Mouse (Mus musculus) forebrain, postnatal 0 days (tissue): Measurements from ENCODE around the gene Hus1b. TPM values are rescaled to one million over a fixed set of nuclear protein-coding genes. Genes with fewer than 3 reads are reported as not detected.

Experiments
- ATAC-seq: fragments of 200-750 bp; cut with Nextera tagmentation; 2 replicates; pipeline ENCODE4 v1.8.0; 2017; ENCODE audit warnings: mild to moderate bottlenecking, moderate library complexity
- DNase-seq: peaks from one replicate; pipeline ENCODE4 v3.0.0-alpha.2; 2015
- H3K27ac ChIP-seq: fragments of 300-500 bp; sonication (generic); 2 replicates; pipeline ENCODE4 v1.5.1; 2014; ENCODE audit warnings: low read depth, mild to moderate bottlenecking, antibody characterized with exemption, low read length, moderate library complexity, mixed read lengths
- H3K27me3 ChIP-seq: fragments of 300-500 bp; sonication (generic); 2 replicates; pipeline ENCODE4 v1.6.1; 2014; ENCODE audit warnings: mild to moderate bottlenecking, low read length, mixed read lengths; ENCODE audit not compliant: insufficient read depth
- H3K36me3 ChIP-seq: fragments of 300-500 bp; sonication (generic); 2 replicates; pipeline ENCODE4 v1.6.1; 2014; ENCODE audit warnings: mild to moderate bottlenecking, moderate library complexity; ENCODE audit not compliant: insufficient read depth
- H3K4me1 ChIP-seq: fragments of 300-500 bp; sonication (generic); 2 replicates; pipeline ENCODE4 v1.6.1; 2014; ENCODE audit warnings: antibody characterized with exemption; ENCODE audit not compliant: insufficient read depth
- H3K4me2 ChIP-seq: fragments of 300-500 bp; sonication (generic); 2 replicates; pipeline ENCODE4 v1.6.1; 2014; ENCODE audit warnings: low read depth, mild to moderate bottlenecking, moderate library complexity
- H3K4me3 ChIP-seq: fragments of 300-500 bp; sonication (generic); 2 replicates; pipeline ENCODE4 v1.5.1; 2014; ENCODE audit warnings: low read depth, low read length, mixed read lengths
- H3K9ac ChIP-seq: fragments of 300-500 bp; sonication (generic); 2 replicates; pipeline ENCODE4 v1.6.1; 2014; ENCODE audit warnings: mild to moderate bottlenecking
- H3K9me3 ChIP-seq: fragments of 300-500 bp; sonication (generic); 2 replicates; pipeline ENCODE4 v1.6.1; 2016; ENCODE audit warnings: low read length
- CTCF ChIP-seq: sonication (generic); IDR thresholded peaks from 2 replicates; pipeline ENCODE4 v1.5.1; 2016; ENCODE audit warnings: antibody characterized with exemption, control low read depth, low read depth
- WGBS: fragments of 180-500 bp; shearing (Covaris S2); extraction: QIAGEN DNeasy Blood & Tissue Kit; methylation state at CpG from one replicate; pipeline ENCODE4 v1.1.7; 2014; 5-methylcytosine and 5-hydroxymethylcytosine counted together
- polyA plus RNA-seq: library from polyadenylated mRNA; unstranded; fragments of >200 nt; fragmentation: Nextera tagmentation; extraction: Ambion mirVana; gene quantifications from 2 replicates; pipeline ENCODE4 v1.2.1, GENCODE M21; 2015
- total RNA-seq: library from RNA; depleted of rRNA; stranded (reverse); fragments of >200 nt; gene quantifications from 2 replicates; pipeline ENCODE4 v1.2.3, GENCODE M21; 2014; rRNA removed

Gene Hus1b
- total RNA-seq (0.77 and 1.3 TPM in 2 replicates), polyA plus RNA-seq (0.13 TPM in 1 of 2 replicates, not detected in the other)

- Histone ChIP-seq H3K4me2 (no peak within 1 kb of the TSS), H3K4me1 (no peaks in the 10 kb centered on the region), H3K9me3 (no peaks in the 10 kb centered on the region), H3K4me3 (no peak within 1 kb of the TSS), H3K27me3 (no peaks in the 10 kb centered on the region), H3K27ac (no peak within 1 kb of the TSS), H3K36me3 (no peaks in the 10 kb centered on the region), H3K9ac (no peak within 1 kb of the TSS)
- TF ChIP-seq CTCF, result no peak
- WGBS, result 98% methylated on average over 11 of the region's 11 CpGs
- no peak for ATAC-seq
- no peak for DNase-seq
Measured at GRCm38 (mm10) chr13:30947540-30947939, at the start of gene Hus1b. Gene Hus1b, minus strand, starts transcription at chr13:30947759.

GRCm38 (mm10) chr13:30994249-30994858 lies 46.8 kb upstream of the Hus1b start:
- WGBS, result 83% methylated on average over 6 of the region's 6 CpGs
- no peak for ATAC-seq

GRCm38 (mm10) chr13:30993819-30994218 lies 46.3 kb upstream of the Hus1b start:
- peak; percentile 77 for TF ChIP-seq CTCF
- Histone ChIP-seq H3K27me3 (no peaks in the 10 kb centered on the region), H3K4me1 (no peaks in the 10 kb centered on the region), H3K4me2 (no peak overlapping the region), H3K9me3 (no peaks in the 10 kb centered on the region), H3K36me3 (no peaks in the 10 kb centered on the region), H3K27ac (no peak overlapping the region), H3K4me3 (no peak overlapping the region), H3K9ac (no peak overlapping the region)
- WGBS, result 27% methylated on average over 3 of the region's 3 CpGs
- peak; percentile 84 for ATAC-seq
- DNase-seq, result peak; percentile 87

More at GRCm38 (mm10) chr13:30994249-30994858, 46.8 kb upstream of the Hus1b start:
- H3K4me1 ChIP-seq, result no peaks in the 10 kb centered on the region
- H3K27me3 ChIP-seq, result no peaks in the 10 kb centered on the region
- H3K9me3 ChIP-seq, result no peaks in the 10 kb centered on the region
- no peak for TF ChIP-seq CTCF
- H3K4me3 ChIP-seq, result no peak overlapping the region
- no peak overlapping the region for H3K4me2 ChIP-seq
- H3K36me3 ChIP-seq, result no peaks in the 10 kb centered on the region
- H3K27ac ChIP-seq, result no peak overlapping the region
- H3K9ac ChIP-seq, result no peak overlapping the region
- no peak for DNase-seq

GRCm38 (mm10) chr13:30990233-30990632 lies 42.7 kb upstream of the Hus1b start:
- Histone ChIP-seq H3K27ac (no peak overlapping the region), H3K36me3 (no peaks in the 10 kb centered on the region), H3K27me3 (no peaks in the 10 kb centered on the region), H3K4me1 (no peaks in the 10 kb centered on the region), H3K4me3 (no peak overlapping the region), H3K4me2 (no peak overlapping the region), H3K9me3 (no peaks in the 10 kb centered on the region), H3K9ac (no peak overlapping the region)
- DNase-seq (no peak), ATAC-seq (no peak)
- TF ChIP-seq CTCF, result no peak
- 86% methylated on average over 9 of the region's 9 CpGs for WGBS

- no peak for ATAC-seq
- 89% methylated on average over 10 of the region's 10 CpGs for WGBS
- Histone ChIP-seq H3K4me2 (no peak overlapping the region), H3K36me3 (no peaks in the 10 kb centered on the region), H3K9me3 (no peaks in the 10 kb centered on the region), H3K27ac (no peak overlapping the region), H3K9ac (no peak overlapping the region), H3K4me3 (no peak overlapping the region), H3K4me1 (no peaks in the 10 kb centered on the region), H3K27me3 (no peaks in the 10 kb centered on the region; the same call in 1 of the 2 replicates)
- DNase-seq, result no peak
- TF ChIP-seq CTCF, result no peak
Measured at GRCm38 (mm10) chr13:30989710-30990109, 42.2 kb upstream of the Hus1b start.

GRCm38 (mm10) chr13:30987686-30988085 lies 40.1 kb upstream of the Hus1b start:
- Histone ChIP-seq H3K4me2 (no peak overlapping the region), H3K4me3 (no peak overlapping the region), H3K36me3 (no peaks in the 10 kb centered on the region), H3K27me3 (no peaks in the 10 kb centered on the region; the same call in 1 of the 2 replicates), H3K27ac (no peak overlapping the region), H3K4me1 (no peaks in the 10 kb centered on the region), H3K9ac (no peak overlapping the region), H3K9me3 (no peaks in the 10 kb centered on the region)
- ATAC-seq (no peak), DNase-seq (no peak)
- no peak for TF ChIP-seq CTCF
- 87% methylated on average over 2 of the region's 2 CpGs for WGBS

- no peak for DNase-seq
Measured at GRCm38 (mm10) chr13:30986934-30987455, 39.4 kb upstream of the Hus1b start.

More at GRCm38 (mm10) chr13:30986934-30987455, 39.4 kb upstream of the Hus1b start:
- Histone ChIP-seq H3K27ac (no peak overlapping the region), H3K4me1 (no peaks in the 10 kb centered on the region), H3K4me2 (no peak overlapping the region), H3K9ac (no peak overlapping the region), H3K27me3 (no peaks in the 10 kb centered on the region; the same call in 1 of the 2 replicates), H3K9me3 (no peaks in the 10 kb centered on the region), H3K36me3 (no peaks in the 10 kb centered on the region), H3K4me3 (no peak overlapping the region)
- no peak for TF ChIP-seq CTCF
- 67% methylated on average over 10 of the region's 10 CpGs for WGBS
- ATAC-seq, result no peak
